Mouse (Mus musculus): ENCODE measurements at regions not wholly inside any gene's neighbourhood (a gene's known extent, or its start where the extent isn't known, plus 50 kb on each side); places are given as distances from the start of the nearest gene placed in this dataset.
"Not testable (repeated sequence)": the region's sequence is repeated elsewhere in the genome, so short reads cannot be mapped to it uniquely, and the experiment has no call there.

DNA sequence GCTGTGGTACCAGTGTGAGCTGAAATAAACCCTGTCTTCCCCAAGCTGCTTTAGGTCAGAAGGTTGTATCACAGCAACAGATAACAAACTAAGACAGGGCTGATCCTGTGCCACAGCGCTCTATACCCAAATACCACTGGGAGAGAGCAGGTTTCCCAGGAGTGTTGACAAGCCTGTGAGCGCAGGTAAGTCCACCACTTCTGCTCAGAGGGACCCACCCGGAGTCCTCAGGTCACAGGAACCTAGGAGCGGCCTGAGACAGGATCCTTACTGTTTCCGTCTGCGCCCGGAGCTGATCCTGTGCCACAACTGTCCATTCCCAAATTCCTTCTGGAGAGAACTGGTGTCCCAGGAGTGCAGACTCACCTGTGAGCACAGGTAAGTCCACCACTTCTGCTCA, 79.8 kb downstream of the Tcp10c start:
- TF ChIP-seq CTCF, EP300 (IDR thresholded peaks at IDR 0.05; ENCODE audit: low read depth): not testable (repeated sequence)

Measured in liver, postnatal 0 days (tissue).